Mouse (Mus musculus): ENCODE results near the gene Scgb1b11. TPM values are rescaled to one million over a fixed set of nuclear protein-coding genes. Genes with fewer than 3 reads are reported as not detected.
"Not testable (repeated sequence)": the region's sequence is repeated elsewhere in the genome, so short reads cannot be mapped to it uniquely, and the experiment has no call there.

Scgb1b11 gene
- not detected in 2 replicates for polyA plus RNA-seq (2012; rRNA removed)

DNA sequence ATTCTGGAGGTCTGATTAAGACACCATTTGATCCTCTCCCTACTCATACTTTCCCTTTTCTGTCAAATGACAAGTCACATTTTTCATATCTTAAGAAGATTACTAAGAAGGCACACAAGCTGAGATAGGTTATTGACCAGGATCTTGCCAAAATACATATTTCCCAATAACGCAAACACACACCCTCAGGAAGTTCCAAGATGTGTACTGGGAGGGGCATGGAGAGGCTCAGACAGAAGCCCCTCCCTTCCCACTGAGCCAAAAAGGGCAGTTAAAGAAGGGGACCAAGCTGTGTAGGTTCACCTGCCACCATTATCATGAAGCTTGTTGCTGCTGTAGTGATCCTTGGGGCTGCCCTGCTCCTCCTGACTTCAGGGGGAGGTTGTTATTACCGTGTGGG, at the start of gene Scgb1b11:
Gene Scgb1b11 (plus strand): TSS at position 301 of the 400 bp plus-strand sequence.
- H3K36me3 ChIP-seq (ENCODE audit: control insufficient read depth, insufficient read depth, low read length); H3K27ac ChIP-seq (ENCODE audit: control insufficient read depth, insufficient read depth, low read depth, low read length); H3K4me3 ChIP-seq (ENCODE audit: control insufficient read depth, low read depth, low read length); H3K27me3 ChIP-seq (ENCODE audit: control insufficient read depth, insufficient read depth, low read length); H3K4me1 ChIP-seq (ENCODE audit: control insufficient read depth, insufficient read depth, low read length): not testable (repeated sequence)

DNA sequence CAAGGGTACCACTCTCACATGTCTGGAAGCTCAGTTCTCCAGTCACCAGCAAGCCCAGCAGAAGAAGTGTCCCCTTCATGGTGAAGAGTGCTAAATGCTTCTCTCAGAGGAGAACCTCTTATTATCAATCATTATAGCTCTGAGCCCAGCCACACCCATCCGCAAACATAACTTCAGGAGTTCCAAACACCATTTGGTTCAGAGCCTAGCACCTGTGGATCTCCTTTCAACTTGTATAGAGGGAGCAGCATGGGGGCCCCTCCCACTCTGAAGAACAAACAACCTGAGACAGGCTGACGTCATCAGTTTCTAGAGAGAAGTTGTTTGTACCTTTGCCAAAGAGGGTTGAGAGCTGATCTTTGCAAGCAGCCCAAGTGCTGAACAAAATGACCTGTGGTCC, 11.6 kb upstream of the Scgb1b11 start, which contains the start of gene Scgb2b11:
Gene Scgb2b11 (minus strand): TSS at position 101 of the 400 bp plus-strand sequence.
- H3K36me3 ChIP-seq (ENCODE audit: control insufficient read depth, insufficient read depth, low read length); H3K27ac ChIP-seq (ENCODE audit: control insufficient read depth, insufficient read depth, low read depth, low read length); H3K27me3 ChIP-seq (ENCODE audit: control insufficient read depth, insufficient read depth, low read length); H3K4me1 ChIP-seq (ENCODE audit: control insufficient read depth, insufficient read depth, low read length); H3K4me3 ChIP-seq (ENCODE audit: control insufficient read depth, low read depth, low read length): not testable (repeated sequence)

Other genes starting within 250 kb of the Scgb1b11 start
- not detected in 2 replicates for gene Scgb1b10, start 122.0 kb upstream of the Scgb1b11 start, polyA plus RNA-seq (2012; rRNA removed)
- gene Scgb2b11, start 11.7 kb upstream of the Scgb1b11 start, polyA plus RNA-seq (2012; rRNA removed): not detected in 2 replicates
- gene Scgb2b12, start 104.4 kb downstream of the Scgb1b11 start, polyA plus RNA-seq (2012; rRNA removed): not detected in 2 replicates
- not detected in 2 replicates for gene Scgb1b12, start 111.3 kb downstream of the Scgb1b11 start, polyA plus RNA-seq (2012; rRNA removed)
- gene Scgb1b29, start 218.7 kb downstream of the Scgb1b11 start, polyA plus RNA-seq (2012; rRNA removed): not detected in 2 replicates

Measured in testis, adult 2 months (tissue).